Mouse (Mus musculus): ENCODE data around the gene Coq3. TPM values are rescaled to one million over a fixed set of nuclear protein-coding genes. Genes with fewer than 3 reads are reported as not detected.

Gene Coq3
- total RNA-seq (2015) (3.4 TPM in 2 replicates), total RNA-seq (2017) (3.5 and 4.7 TPM in 2 replicates)

DNA sequence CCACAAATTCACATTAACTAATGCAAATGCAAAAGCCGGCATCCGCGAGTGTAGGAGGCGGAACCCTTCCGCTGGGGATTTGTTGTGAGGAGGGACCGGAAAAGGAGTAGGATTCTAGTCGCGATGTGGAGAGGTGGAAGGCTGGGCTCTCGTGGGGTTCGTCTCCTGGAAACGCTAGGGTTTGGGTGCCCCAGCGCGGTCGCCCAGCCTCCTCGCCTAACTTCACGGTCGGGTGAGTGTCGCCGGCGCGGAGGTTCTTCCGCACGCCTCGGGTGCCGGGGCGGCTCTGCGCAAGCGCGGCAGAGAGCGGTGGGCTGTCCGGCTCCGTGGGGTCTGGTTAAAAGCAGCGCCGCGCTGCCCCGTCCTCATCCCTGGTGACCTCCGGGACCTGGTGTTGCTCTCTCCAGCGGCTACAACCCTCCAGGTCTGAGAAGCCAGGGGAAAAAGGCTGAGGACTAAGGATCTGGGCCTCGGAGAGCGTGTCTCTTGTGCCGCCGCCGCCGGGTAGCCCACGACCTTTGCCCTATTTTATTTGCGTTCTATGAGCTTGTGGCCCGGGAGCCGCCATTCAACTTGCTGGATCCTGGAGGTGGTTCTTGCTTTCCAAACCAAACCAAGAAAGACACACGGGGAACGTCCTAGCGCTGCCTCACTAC, at the start of gene Coq3:
TSS of gene Coq3 (plus strand) at position 109 of the 656 bp plus-strand sequence.
- ATAC-seq (ENCODE audit: poor library complexity, severe bottlenecking): peak; percentile 89

- no peak for ATAC-seq (ENCODE audit: poor library complexity, severe bottlenecking)
Observed at GRCm38 (mm10) chr4:21832844-21833243, 46.6 kb upstream of the Coq3 start.

GRCm38 (mm10) chr4:21847481-21848286, 31.8 kb upstream of the Coq3 start, which contains the start of gene Pnisr:
Gene Pnisr, plus strand, starts transcription at chr4:21847583.
- ATAC-seq (ENCODE audit: poor library complexity, severe bottlenecking): peak; percentile 91

- ATAC-seq (ENCODE audit: poor library complexity, severe bottlenecking): peak; percentile 74
Observed at GRCm38 (mm10) chr4:21848287-21848630, 31.2 kb upstream of the Coq3 start.

- ATAC-seq (ENCODE audit: poor library complexity, severe bottlenecking): no peak
Observed at GRCm38 (mm10) chr4:21857481-21857880, 22.0 kb upstream of the Coq3 start.

DNA sequence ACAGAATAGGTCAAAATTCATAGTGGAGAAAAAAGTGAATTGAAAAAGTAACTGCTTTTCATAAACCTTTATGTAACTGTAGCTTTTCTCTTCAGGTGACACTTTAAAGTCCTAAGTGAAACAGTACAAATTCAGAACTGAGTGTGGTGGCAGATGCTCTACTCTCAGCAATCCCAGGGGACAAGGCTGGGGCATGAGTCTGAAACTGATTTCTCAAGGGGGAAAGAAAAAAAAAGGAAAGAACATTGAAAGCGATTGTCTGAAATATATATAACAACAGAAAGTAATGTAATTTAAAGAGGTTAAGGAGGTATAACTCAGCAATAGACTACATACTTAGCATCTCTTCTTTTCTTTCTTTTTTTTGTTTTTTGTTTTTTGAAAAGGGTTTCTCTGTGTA, 14.2 kb upstream of the Coq3 start:
- no peak for ATAC-seq (ENCODE audit: poor library complexity, severe bottlenecking)

DNA sequence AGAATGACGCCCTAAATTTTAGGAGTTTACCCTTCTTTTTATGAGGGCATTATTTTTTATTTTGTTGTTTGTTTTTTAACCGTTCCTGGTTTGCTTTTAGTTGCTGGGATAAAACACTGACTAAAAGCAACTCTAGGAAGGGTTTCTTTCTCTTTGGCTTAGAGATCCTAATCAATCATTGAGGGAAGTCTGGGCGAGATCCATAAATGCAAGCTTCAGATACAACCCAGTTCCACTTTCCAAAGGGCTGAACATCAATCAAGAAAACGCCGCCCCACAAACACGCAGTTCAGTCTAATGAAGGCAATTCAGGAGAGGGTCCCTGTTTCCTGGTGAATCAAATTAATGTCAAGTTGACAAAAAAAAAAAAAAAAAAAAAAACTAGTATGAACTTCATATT, 697 bp upstream of the Coq3 start:
- no peak for ATAC-seq (ENCODE audit: poor library complexity, severe bottlenecking)

GRCm38 (mm10) chr4:21882806-21883205, 3.3 kb downstream of the Coq3 start:
- ATAC-seq (ENCODE audit: poor library complexity, severe bottlenecking): no peak

GRCm38 (mm10) chr4:21885831-21886230, 6.4 kb downstream of the Coq3 start:
- ATAC-seq (ENCODE audit: poor library complexity, severe bottlenecking): no peak

DNA sequence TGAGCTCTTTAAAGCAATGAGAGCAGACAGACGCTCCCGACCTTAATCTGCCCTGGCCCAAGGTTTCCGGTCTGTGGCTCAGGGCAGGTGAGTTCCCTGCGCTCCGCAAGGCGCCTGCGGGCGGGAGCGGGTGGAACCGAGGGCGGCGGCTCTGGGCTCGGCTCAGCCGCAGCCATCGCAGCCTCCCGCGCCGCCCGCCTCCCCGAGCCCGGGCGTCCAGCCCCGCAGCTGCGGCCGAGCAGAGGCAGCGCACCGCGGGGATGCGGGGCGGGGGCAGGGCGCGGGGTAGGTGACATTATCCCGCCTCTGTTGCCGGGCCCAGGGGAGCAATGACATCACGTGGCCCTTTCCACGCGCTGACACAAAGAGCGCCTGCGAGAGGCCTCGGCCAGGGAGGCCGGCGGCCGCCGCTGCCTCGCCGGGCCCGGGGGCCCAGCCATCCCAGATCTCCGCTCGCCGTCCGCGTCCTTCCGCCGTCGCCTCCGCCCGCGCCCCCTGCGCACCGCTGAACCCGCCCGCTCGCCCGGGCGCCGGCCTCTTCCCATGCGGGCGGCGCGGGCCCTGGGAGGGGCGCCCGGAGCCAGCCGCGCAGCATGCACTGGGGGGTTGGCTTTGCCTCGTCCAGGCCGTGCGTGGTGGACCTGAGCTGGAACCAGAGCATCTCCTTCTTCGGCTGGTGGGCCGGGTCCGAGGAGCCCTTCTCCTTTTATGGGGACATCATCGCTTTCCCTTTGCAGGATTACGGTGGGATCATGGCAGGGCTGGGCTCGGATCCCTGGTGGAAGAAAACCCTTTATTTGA, 51.7 kb downstream of the Coq3 start, which contains the start of gene Faxc:
TSS of gene Faxc (plus strand) at position 359 of the 801 bp plus-strand sequence.
- ATAC-seq (ENCODE audit: poor library complexity, severe bottlenecking): no peak

DNA sequence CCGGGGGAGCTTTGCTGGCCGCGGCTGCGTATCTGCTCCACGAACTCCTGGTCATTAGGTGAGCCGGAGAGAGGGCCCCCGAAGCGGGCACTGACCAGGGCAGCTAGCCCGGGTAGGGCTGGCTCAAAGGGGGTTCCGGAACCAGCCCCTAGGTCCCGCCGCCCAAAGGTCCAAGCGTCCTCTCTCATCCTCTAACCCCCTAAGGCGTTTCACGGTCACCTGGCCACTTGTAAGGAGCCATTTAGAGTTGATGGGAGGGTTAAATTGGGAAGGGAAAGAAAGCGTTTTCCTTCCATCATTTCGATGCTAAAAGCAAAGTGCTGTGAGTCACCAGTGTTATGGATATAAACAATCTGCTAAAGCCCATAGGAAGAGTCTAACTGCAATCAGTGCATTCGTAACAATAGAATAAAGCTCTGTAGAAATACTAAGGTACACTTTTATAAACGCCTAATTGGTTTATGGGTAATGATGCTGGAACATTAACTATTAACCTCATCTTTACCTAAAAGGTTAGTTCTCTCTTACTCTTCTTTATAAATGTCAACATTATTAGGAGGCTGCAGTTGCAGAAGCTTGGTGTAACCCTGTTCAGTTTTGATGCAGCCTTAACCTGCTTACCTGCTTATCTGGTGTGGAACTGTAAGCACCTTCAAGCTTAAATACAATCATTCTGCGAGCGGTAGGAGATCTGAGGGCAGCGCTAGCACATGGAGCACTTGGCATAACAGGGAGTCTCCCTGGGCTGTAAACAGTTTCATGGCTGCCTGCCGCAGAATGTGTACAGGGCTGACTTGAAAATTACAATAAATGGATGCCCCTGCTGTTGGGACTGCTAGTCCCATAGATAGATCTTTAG, 52.5 kb downstream of the Coq3 start:
- no peak for ATAC-seq (ENCODE audit: poor library complexity, severe bottlenecking)

GRCm38 (mm10) chr4:21935378-21935777, 55.9 kb downstream of the Coq3 start:
- no peak for ATAC-seq (ENCODE audit: poor library complexity, severe bottlenecking)

GRCm38 (mm10) chr4:21936424-21936823, 57.0 kb downstream of the Coq3 start:
- ATAC-seq (ENCODE audit: poor library complexity, severe bottlenecking): no peak

DNA sequence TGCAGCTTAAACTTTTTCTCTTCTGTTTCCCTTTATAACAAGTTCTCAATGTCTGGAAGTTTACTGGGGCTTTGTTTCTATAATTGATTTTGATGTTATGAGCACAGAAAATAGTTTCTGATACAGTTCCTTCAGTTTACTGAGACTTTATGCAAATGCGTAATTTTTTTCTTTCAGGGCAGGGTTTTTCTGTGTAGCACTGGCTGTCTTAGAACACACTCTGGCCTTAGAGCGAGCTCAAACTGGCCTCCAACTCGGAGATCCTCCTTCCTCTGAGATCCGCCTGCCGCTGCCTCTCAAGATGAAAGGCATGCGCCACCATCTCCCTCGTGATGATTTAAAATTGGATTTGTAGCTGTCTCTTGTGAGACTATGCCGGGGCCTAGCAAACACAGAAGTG, 58.4 kb downstream of the Coq3 start:
- no peak for ATAC-seq (ENCODE audit: poor library complexity, severe bottlenecking)

DNA sequence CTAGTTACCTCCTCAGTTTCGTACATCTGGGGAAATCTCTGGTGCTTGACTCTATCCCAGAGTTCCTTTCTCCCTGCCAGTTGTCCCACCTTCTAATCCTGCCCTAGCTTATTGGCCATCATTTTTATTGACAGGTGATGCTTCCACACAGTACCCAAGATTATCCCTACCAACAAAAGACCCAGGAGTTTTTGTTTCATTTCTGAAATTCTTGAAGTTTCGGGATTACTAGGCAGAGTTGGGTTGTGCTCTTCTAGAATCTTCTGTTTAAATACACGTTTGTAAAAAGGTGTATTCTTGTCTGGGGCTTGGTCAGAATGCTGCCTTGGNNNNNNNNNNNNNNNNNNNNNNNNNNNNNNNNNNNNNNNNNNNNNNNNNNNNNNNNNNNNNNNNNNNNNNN, 65.2 kb downstream of the Coq3 start:
- no peak for ATAC-seq (ENCODE audit: poor library complexity, severe bottlenecking)

DNA sequence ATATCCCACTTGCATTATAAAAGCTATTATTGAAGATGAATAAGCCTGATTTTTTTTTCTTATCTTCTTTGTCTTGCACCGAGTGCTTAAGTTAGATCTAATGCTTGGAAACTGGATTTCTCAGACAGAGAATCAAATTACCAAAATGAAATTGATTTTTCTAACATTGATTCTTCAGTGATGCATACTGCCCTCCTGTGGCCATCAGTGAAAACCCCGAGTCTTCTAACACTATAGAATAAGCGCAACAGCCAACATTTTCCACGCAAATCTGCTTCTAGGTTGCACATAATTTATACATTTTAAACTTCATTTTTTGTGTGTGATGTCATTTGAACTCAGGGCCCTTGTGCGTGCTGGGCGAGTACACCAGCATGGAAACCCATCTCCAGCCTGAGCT, 72.0 kb downstream of the Coq3 start:
- ATAC-seq (ENCODE audit: poor library complexity, severe bottlenecking): no peak

GRCm38 (mm10) chr4:21952255-21952654, 72.8 kb downstream of the Coq3 start:
- ATAC-seq (ENCODE audit: poor library complexity, severe bottlenecking): no peak

DNA sequence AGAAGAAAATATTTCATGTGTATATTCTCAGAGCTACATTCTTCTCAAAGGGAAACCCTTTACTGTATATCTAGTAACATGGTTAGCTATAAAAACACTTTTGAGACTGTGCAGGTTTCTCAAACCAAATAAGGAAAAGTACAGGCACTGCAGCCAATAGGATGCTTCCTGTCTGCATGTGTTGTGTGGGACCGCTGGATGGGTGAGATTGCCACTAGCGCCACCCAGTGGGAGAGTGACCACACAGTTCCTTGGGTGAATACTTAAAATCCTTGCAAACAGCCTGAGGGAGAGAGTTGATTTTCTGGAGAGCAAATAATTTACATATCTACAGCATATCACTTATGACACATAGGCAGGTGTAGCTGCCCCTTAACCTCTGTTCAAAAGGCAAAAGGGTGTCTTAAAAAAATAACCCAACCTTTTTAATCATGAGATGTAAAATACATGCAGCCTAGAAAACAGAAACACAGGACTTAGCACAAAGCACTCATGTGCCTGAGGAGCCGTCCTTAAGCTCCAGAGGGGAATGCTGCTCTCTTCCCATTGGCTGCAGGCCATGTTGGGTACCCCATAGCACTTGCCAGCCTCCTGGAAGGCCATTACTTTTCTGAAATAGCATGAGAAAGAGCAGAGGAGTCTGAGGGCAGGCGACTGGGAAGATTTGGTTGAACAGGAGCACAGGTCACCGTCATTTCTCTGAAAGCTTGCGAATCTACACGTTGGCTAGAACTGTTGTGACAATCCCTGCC, 78.3 kb downstream of the Coq3 start:
- no peak for ATAC-seq (ENCODE audit: poor library complexity, severe bottlenecking)
